Mouse (Mus musculus) megakaryocyte-erythroid progenitor cell, adult 5 weeks (primary cell): ENCODE measurements around the gene B4galt5. TPM values are rescaled to one million over a fixed set of nuclear protein-coding genes. Genes with fewer than 3 reads are reported as not detected.

ENCODE experiments used
- polyA plus RNA-seq: library from polyadenylated mRNA; stranded (reverse); fragments of >175 nt; gene quantifications from 2 replicates; pipeline ENCODE4 v1.2.3, GENCODE M21; 2012

The B4galt5 gene
- 8.0 and 9.7 TPM in 2 replicates for polyA plus RNA-seq

GRCm38 (mm10) chr2:167348376-167349282 lies at the start of gene B4galt5:
Gene B4galt5 (minus strand): TSS chr2:167349183.

Other genes with a start within 250 kb of the B4galt5 start
- gene Kcnb1, start 159.0 kb downstream of the B4galt5 start, polyA plus RNA-seq, result 0.15 and 0.26 TPM in 2 replicates
- not detected in 2 replicates for gene Ptgis, start 108.6 kb downstream of the B4galt5 start, polyA plus RNA-seq
- 10.5 and 13.4 TPM in 2 replicates for gene Slc9a8, start 72.5 kb upstream of the B4galt5 start, polyA plus RNA-seq
- gene Rnf114, start 143.5 kb upstream of the B4galt5 start, polyA plus RNA-seq, result 35.7 and 36.5 TPM in 2 replicates
- gene Spata2, start 143.7 kb upstream of the B4galt5 start, polyA plus RNA-seq, result 46.4 and 56.2 TPM in 2 replicates
- gene Snai1, start 189.0 kb upstream of the B4galt5 start, polyA plus RNA-seq, result 3.1 and 3.5 TPM in 2 replicates